Mouse (Mus musculus) midbrain, embryonic 12.5 days (tissue): ENCODE results near the gene Gopc. TPM values are rescaled to one million over a fixed set of nuclear protein-coding genes. Genes with fewer than 3 reads are reported as not detected.

Experiments
- ATAC-seq: fragments of 200-750 bp; cut with Nextera tagmentation; 2 replicates; pipeline ENCODE4 v1.8.0; 2017; ENCODE audit warnings: low read depth, moderate TSS enrichment, moderate library complexity; ENCODE audit not compliant: low FRiP score
- H3K27ac ChIP-seq: fragments of 300-500 bp; sonication (generic); replicated peaks from 2 replicates; pipeline ENCODE4 v1.5.1; 2016; ENCODE audit warnings: mild to moderate bottlenecking
- H3K27me3 ChIP-seq: fragments of 300-500 bp; sonication (generic); 2 replicates; pipeline ENCODE4 v1.6.1; 2016; ENCODE audit warnings: mild to moderate bottlenecking
- H3K36me3 ChIP-seq: fragments of 300-500 bp; sonication (generic); 2 replicates; pipeline ENCODE4 v1.6.1; 2016
- H3K4me1 ChIP-seq: fragments of 300-500 bp; sonication (generic); 2 replicates; pipeline ENCODE4 v1.6.1; 2016
- H3K4me2 ChIP-seq: fragments of 300-500 bp; sonication (generic); replicated peaks from 2 replicates; pipeline ENCODE4 v1.6.1; 2016; ENCODE audit warnings: mild to moderate bottlenecking, moderate library complexity
- H3K4me3 ChIP-seq: fragments of 300-500 bp; sonication (generic); 2 replicates; pipeline ENCODE4 v1.5.1; 2016; ENCODE audit warnings: mild to moderate bottlenecking
- H3K9ac ChIP-seq: fragments of 300-500 bp; sonication (generic); replicated peaks from 2 replicates; pipeline ENCODE4 v1.6.1; 2016; ENCODE audit warnings: mild to moderate bottlenecking, moderate library complexity
- H3K9me3 ChIP-seq: fragments of 300-500 bp; sonication (generic); 2 replicates; pipeline ENCODE4 v1.6.1; 2016; ENCODE audit warnings: mild to moderate bottlenecking
- WGBS: fragments of 180-500 bp; shearing (Covaris S2); methylation state at CpG from one replicate; pipeline ENCODE4 v1.1.7; 2016; 5-methylcytosine and 5-hydroxymethylcytosine counted together
- polyA plus RNA-seq: library from polyadenylated mRNA; unstranded; fragments of >200 nt; fragmentation: Nextera tagmentation; extraction: Ambion mirVana; gene quantifications from 2 replicates; pipeline ENCODE4 v1.2.1, GENCODE M21; 2016

Gene Gopc
- polyA plus RNA-seq, 1 experiment from 2014 or later: 25.2 TPM

GRCm38 (mm10) chr10:52289261-52289660 lies 92.7 kb downstream of the Gopc start:
- Histone ChIP-seq H3K4me3 (no peak overlapping the region), H3K27me3 (no peaks in the 10 kb centered on the region), H3K36me3 (no peaks in the 10 kb centered on the region), H3K9ac (no peak overlapping the region), H3K9me3 (no peaks in the 10 kb centered on the region), H3K27ac (no peak overlapping the region), H3K4me2 (no peak overlapping the region), H3K4me1 (no peaks in the 10 kb centered on the region)
- 94% methylated on average over 3 of the region's 3 CpGs for WGBS
- ATAC-seq: no peak

GRCm38 (mm10) chr10:52287852-52288533 lies 93.9 kb downstream of the Gopc start:
- no peak overlapping the region for H3K4me2 ChIP-seq
- H3K9me3 ChIP-seq: no peaks in the 10 kb centered on the region
- H3K4me1 ChIP-seq: no peaks in the 10 kb centered on the region
- no peak overlapping the region for H3K9ac ChIP-seq
- H3K36me3 ChIP-seq: no peaks in the 10 kb centered on the region
- no peak overlapping the region for H3K27ac ChIP-seq
- H3K4me3 ChIP-seq: no peak overlapping the region
- no peaks in the 10 kb centered on the region for H3K27me3 ChIP-seq
- 82% methylated on average over 5 of the region's 5 CpGs for WGBS
- no peak; the same call in 1 of the 2 replicates for ATAC-seq

Other genes with a start within 250 kb of the Gopc start
- gene Ros1, start 186.9 kb downstream of the Gopc start, polyA plus RNA-seq: not detected in 2 replicates
- gene Dcbld1, start 148.5 kb downstream of the Gopc start, polyA plus RNA-seq: 19.3 and 21.0 TPM in 2 replicates
- gene Gm26741, start 23.4 kb downstream of the Gopc start, polyA plus RNA-seq: not detected in 2 replicates
- gene Nepn, start 6.8 kb upstream of the Gopc start, polyA plus RNA-seq: not detected in 2 replicates
- 18.8 and 19.8 TPM in 2 replicates for gene Nus1, start 35.4 kb upstream of the Gopc start, polyA plus RNA-seq